Mouse (Mus musculus) gastrocnemius, adult 2 months (tissue): ENCODE results near the gene 5730596B20Rik. TPM values are rescaled to one million over a fixed set of nuclear protein-coding genes. Genes with fewer than 3 reads are reported as not detected.

Experiments
- DNase-seq: peaks from one replicate; pipeline ENCODE4 v3.0.0; 2022
- H3K27ac ChIP-seq: fragments of 200-600 bp; 2 replicates; pipeline ENCODE4 v1.8.1; 2022; ENCODE audit warnings: mild to moderate bottlenecking
- H3K4me3 ChIP-seq: fragments of 200-600 bp; 2 replicates; pipeline ENCODE4 v1.8.1; 2022; ENCODE audit warnings: mild to moderate bottlenecking, moderate library complexity
- CTCF ChIP-seq: fragments of 200-600 bp; IDR thresholded peaks from 2 replicates; pipeline ENCODE4 v1.8.1; 2022; ENCODE audit warnings: antibody characterized with exemption, mild to moderate bottlenecking, moderate library complexity
- intact Hi-C: fragments of 180-260 bp; cut with DNase I; formaldehyde crosslinking; loops from one replicate; pipeline ENCODE4 v1.15.1; 2025
- total RNA-seq, 2 experiments: library from RNA; stranded (reverse); gene quantifications; 2 replicates each; pipeline ENCODE4 v1.2.3; 2021

The 5730596B20Rik gene
- total RNA-seq, 2 experiments from 2014 or later = 0.10 TPM; not detected in 1

DNA sequence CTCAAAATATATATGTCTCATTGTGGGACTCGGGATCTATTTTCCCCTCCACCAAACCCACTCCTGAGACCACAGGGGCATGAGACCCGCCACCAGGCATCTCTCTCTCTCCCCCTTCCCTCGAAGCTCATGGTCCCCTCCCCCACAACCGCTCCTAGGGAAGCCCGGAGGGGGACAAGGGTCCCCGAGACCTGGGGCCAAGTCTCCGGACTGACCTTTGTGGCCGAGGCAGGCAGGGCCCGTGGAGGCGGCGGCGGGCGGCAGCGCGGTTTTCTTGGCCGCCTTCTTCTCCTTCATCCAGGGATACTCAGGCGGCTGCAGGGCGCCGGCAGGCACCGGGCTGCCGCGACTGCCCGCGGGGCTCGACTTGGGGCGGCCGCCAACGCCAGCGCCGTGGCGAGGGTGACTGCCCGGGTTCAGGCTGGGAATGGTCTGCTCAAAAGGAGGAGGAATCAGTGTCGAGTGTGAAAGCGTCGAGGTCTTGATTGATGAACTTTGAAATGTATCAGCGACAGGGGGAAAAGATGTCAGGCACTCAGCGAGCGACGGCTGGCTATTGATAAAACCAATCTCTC, 13.2 kb upstream of the 5730596B20Rik start:
- intact Hi-C loops = loop anchor here (5.0 kb wide), 1 partner anchor 33 kb away; no protein-coding TSS in a partner anchor
- DNase-seq = no peak
- no peak for TF ChIP-seq CTCF
- H3K4me3 ChIP-seq = peak overlapping the region; percentile 69
- H3K27ac ChIP-seq = peak overlapping the region; percentile 78

DNA sequence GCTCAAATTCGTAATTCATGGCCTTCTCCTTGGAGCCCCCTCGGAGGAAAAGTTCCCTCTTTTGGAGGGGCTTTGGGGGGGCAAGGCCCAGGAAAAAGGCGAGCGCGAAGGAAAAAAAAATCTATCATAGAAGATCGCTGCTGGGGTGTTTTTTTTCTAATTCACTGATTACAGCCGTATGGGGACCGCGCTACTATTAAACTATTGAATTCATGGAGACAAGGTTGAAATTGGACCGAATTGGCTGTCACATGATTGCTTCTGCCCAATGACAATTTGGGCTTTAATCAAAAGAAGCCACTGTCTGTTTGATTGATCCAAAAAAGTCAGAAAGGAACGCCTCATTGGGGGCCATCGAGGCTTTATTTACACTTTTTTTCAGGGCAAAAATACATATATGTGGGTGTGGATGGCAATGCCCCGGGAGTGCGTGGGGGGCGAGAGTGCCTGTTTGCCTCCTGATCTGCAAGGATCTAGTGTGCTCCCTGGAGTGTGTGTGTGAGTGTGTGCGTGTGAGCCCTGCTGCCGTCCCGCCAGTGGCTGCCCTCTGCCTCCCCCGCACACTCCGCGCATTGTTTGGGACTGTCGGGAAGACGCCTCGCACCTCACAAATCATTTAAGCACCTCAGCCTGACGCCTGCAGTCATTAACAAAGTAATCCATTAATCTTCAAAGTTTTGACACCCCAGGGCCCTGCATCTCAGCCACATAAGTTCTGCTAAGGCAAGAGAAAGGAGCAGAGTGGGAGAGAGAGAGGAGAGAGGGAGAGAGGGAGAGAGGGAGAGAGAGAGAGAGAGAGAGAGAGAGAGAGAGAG, 12.5 kb upstream of the 5730596B20Rik start, which contains the start of gene Hoxa2:
Hoxa2 (minus strand) TSS at position 206 of the 815 bp plus-strand sequence.
- DNase-seq = no peak
- Histone ChIP-seq H3K27ac (peak within 1 kb of the TSS; percentile 78), H3K4me3 (peak within 1 kb of the TSS; percentile 69)
- no peak for TF ChIP-seq CTCF
- intact Hi-C loops = loop anchor here (5.0 kb wide), 1 partner anchor 32 kb away; no protein-coding TSS in a partner anchor

DNA sequence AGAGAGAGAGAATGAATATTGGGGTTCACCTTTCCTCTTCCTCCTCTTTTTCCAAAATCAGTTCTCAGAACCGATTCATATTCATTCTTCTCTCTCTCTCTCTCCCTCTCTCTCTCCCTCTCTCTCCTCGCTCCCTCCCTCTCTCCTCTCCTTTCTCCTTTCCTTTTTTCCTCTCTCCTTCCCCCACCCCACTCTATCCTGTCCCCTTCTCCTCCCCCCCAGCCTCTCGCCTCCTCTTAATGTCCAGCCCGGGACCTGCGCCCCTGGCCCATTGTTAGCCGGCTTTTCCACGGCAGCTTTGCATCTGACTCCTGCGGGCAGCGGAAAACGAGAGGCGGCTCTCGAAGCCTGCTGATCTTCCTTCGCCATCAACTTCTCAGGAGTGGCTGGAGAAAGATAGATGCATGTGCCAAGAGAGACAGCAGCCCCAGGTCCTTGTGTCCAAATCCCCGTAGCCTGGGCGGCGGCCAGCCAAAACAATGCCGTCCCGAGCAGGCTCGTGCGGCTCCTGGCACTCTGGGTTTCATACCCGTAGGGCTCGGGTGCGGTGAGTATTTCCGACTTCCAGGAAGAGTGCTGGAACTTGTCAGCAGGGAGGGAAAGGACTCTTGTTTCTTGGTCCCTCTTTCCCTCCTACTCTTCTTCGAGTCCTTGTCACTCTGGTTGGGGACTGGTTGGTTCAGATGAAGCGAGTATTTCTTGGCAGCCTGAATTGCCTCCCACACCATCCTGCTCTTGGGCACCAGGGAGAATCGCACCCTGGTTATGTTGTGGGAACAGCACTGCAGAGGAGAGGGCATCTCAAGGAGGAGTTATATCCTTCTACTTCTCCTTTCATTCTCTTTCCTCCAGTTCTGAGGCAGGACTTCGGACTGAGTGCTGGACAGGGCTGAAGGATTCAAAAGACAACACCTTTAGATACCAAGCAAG, 11.6 kb upstream of the 5730596B20Rik start:
- intact Hi-C loops = no loop called here
- DNase-seq = peak; percentile 42
- Histone ChIP-seq H3K27ac (peak overlapping the region; percentile 20; the same call in 1 of the 2 replicates), H3K4me3 (peak overlapping the region; percentile 69)
- TF ChIP-seq CTCF = no peak

DNA sequence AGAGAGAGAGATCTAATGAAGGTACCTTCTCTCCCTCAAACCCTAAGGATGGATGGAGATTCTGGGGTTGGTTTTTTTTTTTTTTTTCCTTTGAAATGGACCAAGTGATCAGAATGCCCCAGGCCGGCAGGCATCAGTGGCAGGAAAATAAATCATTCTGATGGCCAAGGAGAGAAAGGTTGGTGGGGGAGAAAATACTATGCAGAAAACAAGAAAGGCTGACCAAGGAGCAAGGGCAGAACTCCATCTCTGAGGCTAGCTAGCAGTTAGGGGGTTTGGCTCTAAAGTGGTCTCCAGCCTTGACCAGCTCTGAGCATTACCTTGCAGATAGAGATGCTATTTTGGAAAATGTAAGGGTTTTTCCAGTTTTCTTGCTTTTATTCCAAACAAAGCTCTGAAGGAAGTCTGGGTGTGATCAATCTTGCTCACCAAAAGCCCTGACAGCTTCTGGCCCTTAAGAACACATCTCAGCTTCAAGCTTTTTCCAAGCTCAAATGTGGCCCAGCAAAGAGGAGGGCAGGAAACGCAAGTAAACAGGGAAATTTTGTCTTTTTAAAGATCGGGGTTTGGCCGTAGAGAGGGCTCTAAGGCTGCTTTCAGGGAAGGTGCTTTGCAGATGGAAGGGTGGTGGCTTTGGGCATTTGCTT, 10.7 kb upstream of the 5730596B20Rik start:
- Histone ChIP-seq H3K27ac (no peak overlapping the region), H3K4me3 (no peak overlapping the region)
- DNase-seq = no peak
- intact Hi-C loops = no loop called here
- TF ChIP-seq CTCF = no peak

DNA sequence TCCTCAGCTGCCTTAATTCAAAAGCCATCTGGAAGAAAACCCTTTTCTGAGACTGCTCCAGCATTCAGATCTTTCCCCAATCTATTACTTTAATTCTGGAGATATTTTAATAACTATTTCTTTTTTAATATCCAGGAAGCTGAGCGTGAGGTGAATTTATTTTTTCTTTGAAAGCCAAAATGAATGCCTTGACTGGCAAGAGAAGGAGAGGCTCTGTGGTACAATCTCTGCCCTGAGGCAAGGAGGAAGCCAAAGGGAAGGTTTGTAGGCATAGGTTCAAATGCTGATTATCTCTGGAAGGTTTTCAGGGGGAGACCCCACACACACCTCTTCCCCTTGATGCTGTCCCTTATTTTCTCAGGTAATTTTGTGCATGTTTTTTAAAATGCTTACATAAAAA, 10.1 kb upstream of the 5730596B20Rik start:
- intact Hi-C loops = no loop called here
- no peak for TF ChIP-seq CTCF
- Histone ChIP-seq H3K27ac (no peak overlapping the region), H3K4me3 (no peak overlapping the region)
- DNase-seq = no peak

DNA sequence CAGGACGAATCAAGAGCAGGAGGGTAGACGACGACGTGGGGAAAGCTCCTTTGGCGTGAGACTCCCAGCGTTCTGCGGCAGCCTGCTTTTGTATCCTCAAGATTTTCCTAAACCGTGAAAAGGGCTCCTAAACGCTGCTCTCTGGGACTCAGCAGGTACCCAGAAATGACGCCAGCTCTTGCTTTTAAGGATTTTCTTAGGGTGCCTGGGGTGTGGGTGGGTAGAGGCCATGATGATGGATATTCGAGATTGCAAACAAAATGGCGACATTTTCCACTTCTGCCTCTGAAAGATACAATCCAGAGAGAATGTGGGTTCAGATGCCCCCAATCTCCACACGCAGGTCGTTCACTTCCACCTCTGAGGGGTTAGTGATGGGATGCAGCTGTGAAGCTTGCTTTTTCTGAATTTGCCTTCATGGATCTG, 9.5 kb upstream of the 5730596B20Rik start:
- no peak overlapping the region for H3K27ac ChIP-seq
- no peak overlapping the region for H3K4me3 ChIP-seq
- TF ChIP-seq CTCF = no peak
- no peak for DNase-seq
- intact Hi-C loops = no loop called here

DNA sequence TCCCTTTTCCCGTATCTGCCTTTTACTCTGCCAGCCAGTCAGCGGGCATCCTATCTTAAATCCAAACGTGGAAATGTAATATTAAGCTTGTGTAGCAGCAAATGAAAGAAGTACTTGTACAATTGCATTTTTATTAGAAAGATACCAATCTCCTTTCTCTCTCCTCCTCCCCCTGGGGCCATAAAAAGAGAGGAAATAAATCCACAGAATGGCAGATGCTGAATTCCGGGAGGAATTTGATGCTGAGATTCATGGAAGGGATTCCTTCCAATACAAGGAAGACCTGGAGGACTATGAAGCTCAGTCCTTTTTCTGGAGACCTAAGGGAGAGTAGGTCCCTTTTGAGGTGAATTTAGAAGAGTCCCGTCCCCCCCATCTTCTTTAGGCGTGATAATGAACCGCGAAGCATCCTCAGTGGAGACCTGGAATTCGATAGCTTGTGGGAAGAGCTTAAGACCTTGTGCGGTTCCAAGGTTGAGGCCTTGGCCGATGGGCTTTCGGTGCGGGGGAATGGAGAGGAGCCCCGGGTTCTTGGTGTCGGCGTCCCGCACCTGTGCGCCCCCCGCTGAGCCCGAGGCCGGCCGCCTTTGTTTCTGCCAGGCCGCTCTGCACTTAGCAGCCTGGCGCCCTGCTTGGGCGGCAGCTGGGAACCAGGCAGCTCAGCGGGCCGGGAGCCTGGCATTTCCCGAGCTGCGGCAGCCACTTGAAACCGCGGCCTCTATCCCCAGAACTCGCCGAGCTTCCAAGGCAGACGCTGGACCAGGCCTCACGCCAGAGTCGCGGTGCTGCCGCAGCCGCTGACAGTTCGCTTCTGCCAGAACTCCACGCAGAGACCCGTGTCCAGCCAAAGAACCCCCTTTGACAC, 8.9 kb upstream of the 5730596B20Rik start:
- H3K27ac ChIP-seq = peak overlapping the region; percentile 0; the same call in 1 of the 2 replicates
- H3K4me3 ChIP-seq = peak overlapping the region; percentile 51
- peak; percentile 79 for DNase-seq
- intact Hi-C loops = no loop called here
- no peak for TF ChIP-seq CTCF

DNA sequence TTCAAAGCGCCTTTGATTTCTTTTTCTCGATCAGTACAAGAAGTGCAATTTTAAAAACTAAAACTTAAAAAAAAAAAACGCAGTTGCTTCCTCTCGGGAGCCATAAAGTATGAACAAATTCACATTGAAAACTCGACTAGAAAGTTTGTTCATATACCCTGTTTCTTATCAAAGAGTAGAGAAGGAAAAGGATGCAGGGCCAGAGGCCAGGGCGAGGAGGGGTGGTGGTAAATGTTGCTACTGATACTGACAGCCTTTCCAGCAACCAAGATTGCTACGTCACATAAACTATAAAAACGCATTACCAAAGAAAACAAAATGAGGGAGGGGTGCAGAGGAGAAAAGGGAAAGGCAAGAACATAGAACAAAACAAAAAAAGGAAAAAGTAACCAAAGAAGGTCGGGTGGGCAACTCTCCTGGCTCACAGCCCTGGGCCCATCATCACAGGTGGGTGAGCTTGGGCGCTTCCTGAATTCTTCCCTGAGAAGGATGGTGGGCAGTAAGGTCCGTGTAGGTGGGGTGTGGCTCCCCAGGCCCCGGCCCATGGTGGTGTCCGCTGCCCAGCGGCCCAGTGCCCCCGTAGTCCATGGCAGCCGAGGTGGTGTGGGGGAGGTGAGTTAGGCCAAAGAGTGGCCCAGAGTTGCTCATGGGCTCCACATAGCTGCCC, 7.7 kb upstream of the 5730596B20Rik start:
- DNase-seq = no peak
- intact Hi-C loops = no loop called here
- H3K27ac ChIP-seq = no peak overlapping the region
- no peak for TF ChIP-seq CTCF
- H3K4me3 ChIP-seq = no peak overlapping the region; the same call in 1 of the 2 replicates

DNA sequence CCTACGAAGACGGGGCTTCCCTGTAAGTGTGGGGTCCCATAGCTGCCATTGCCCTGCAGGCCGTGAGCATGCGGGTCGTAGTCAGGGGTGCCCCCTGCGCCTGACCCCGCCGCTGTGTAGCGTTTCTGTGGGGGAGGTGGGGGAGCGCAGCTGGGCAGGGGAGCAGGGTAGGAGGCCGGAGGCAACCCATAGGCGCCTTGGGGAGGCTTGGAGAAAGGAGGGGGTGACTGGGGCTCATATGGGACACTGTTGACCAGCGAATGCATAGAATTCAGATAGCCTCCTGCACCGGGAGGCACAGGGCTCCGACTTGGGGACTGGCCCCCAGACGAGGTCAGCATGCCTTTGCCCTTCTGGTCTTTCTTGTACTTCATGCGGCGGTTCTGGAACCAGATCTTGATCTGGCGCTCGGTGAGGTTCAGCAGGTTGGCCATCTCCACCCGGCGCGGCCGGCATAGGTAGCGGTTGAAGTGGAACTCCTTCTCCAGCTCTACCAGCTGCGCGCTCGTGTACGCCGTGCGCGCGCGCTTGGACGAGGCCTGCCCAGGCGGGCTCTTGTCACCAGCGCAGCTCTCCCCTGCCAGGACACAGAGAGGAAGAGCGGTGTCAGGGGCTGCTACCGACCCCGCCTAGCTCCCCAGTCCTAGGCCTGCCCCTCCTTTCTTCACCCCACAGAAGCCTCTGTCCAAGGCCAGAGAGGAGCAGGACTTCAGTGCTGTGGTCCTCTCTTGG, 7.0 kb upstream of the 5730596B20Rik start:
- TF ChIP-seq CTCF = no peak
- peak overlapping the region; percentile 41 for H3K27ac ChIP-seq
- intact Hi-C loops = no loop called here
- DNase-seq = no peak
- peak overlapping the region; percentile 36 for H3K4me3 ChIP-seq

DNA sequence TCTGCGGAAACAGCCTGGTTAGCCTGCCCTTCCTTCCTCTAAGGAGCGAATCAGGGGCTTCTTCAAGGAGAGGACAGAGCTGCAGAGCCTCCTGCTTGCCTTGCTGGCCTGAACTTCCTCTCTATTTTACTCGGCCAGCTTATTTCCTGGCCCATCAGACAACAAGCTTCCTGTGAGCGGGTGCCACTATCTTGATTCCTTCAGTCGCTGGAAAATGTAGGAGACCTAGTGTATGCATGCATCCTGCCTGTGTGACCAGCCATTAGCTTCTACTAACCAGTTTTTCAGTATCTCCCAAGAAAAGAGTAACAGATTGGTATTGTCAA, 6.4 kb upstream of the 5730596B20Rik start:
- DNase-seq = no peak
- peak overlapping the region; percentile 41 for H3K27ac ChIP-seq
- intact Hi-C loops = no loop called here
- TF ChIP-seq CTCF = no peak
- H3K4me3 ChIP-seq = peak overlapping the region; percentile 36; the same call in 1 of the 2 replicates
